Comparison of ENCODE assay signal across 8 mouse cellular contexts in the genomic region with DNA sequence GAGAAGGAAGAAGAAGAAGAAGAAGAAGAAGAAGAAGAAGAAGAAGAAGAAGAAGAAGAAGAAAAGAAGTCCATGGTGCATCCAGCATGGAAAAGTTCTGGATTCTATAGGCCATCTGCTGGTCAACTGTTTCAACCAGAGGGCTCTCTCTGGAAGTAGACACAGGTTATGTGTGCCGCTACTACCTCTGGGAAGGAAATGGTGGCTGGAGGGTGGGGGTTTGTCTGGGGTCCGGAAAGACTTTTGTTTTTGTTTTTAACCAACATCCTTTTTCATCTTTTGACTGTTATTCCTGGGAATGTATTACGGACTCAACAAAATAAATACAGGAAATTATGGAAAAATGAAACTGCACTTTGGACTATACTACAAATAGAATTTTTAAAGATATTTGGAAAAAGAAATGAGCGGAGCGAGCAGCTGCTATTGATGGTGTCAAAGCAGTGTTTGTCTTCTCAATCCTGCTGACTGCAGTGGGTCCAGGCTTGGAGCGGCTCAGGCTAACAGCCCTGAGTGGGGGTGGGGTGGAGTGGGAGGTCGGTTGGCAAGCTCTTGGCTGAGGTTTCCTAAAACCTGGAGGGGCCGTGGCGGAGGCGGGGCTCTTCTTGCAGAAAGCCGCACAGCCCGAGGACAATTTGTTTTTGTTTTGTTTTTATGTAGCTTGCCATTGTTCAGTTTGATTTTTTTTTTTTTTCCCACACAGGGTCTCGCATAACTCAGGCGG. TPM values are rescaled to one million over a fixed set of nuclear protein-coding genes. Genes with fewer than 3 reads are reported as not detected.
DNase-seq lines count a peak whose midpoint lies in the region; ATAC-seq and TF ChIP-seq lines count a peak whose summit lies in the region.

No protein-coding gene starts in this region.

- H3K4me2 ChIP-seq in forebrain, embryonic 12.5 days = peak overlapping the region; percentile 45
- H3K4me2 ChIP-seq in intestine, embryonic 16.5 days (ENCODE audit: low read depth, low read length) = peak overlapping the region; percentile 46
- peak overlapping the region; percentile 62 for H3K4me2 ChIP-seq in liver, embryonic 14.5 days (ENCODE audit: low read depth)

- no peaks in the 10 kb centered on the region for H3K9me3 ChIP-seq in erythroblast, embryonic 14.5 days (ENCODE audit: control insufficient read depth, low read length)
- no peaks in the 10 kb centered on the region for H3K9me3 ChIP-seq in ES-Bruce4 (replicated peaks; ENCODE audit: control insufficient read depth, insufficient read depth, low read length, poor library complexity, severe bottlenecking)
- H3K9me3 ChIP-seq in forebrain, embryonic 12.5 days = no peaks in the 10 kb centered on the region
- H3K9me3 ChIP-seq in intestine, embryonic 16.5 days (ENCODE audit: control insufficient read depth, low read length) = no peaks in the 10 kb centered on the region
- H3K9me3 ChIP-seq in liver, embryonic 14.5 days (ENCODE audit: control insufficient read depth, low read length) = no peaks in the 10 kb centered on the region

- TF ChIP-seq EP300 in ES-Bruce4 (IDR thresholded peaks at IDR 0.05; ENCODE audit: insufficient read depth, low read depth, low read length) = 0 out of 2 replicates have a peak, but pooled peaks have one; percentile 5
- no peak for TF ChIP-seq EP300 in liver, embryonic 14.5 days (IDR thresholded peaks at IDR 0.05; ENCODE audit: low read depth)

- TF ChIP-seq CTCF in ES-Bruce4 (IDR thresholded peaks at IDR 0.05; ENCODE audit: low read depth, low read length) = no peak
- TF ChIP-seq CTCF in liver, embryonic 14.5 days (IDR thresholded peaks at IDR 0.05; ENCODE audit: low read depth) = no peak

- peaks cover 77% of the 10 kb centered on the region for H3K27me3 ChIP-seq in erythroblast, embryonic 14.5 days (ENCODE audit: control insufficient read depth)
- no peaks in the 10 kb centered on the region for H3K27me3 ChIP-seq in ES-Bruce4 (ENCODE audit: control insufficient read depth, insufficient read depth, low read length, poor library complexity, severe bottlenecking)
- H3K27me3 ChIP-seq in forebrain, embryonic 12.5 days = peaks cover 25% of the 10 kb centered on the region
- H3K27me3 ChIP-seq in intestine, embryonic 16.5 days (replicated peaks; ENCODE audit: control insufficient read depth, insufficient read depth, low read length) = no peaks in the 10 kb centered on the region
- peaks cover 19% of the 10 kb centered on the region for H3K27me3 ChIP-seq in liver, embryonic 14.5 days (ENCODE audit: control insufficient read depth, insufficient read depth, low read length)

- peak overlapping the region; percentile 96 for H3K27ac ChIP-seq in ES-Bruce4 (ENCODE audit: insufficient read depth, low read length)
- no peak overlapping the region for H3K27ac ChIP-seq in forebrain, embryonic 12.5 days
- 0 out of 2 replicates have a peak overlapping the region, but pooled peaks have one; percentile 27 for H3K27ac ChIP-seq in intestine, embryonic 16.5 days (ENCODE audit: low read length)
- no peak overlapping the region for H3K27ac ChIP-seq in liver, embryonic 14.5 days

- H3K9ac ChIP-seq in ES-Bruce4 (ENCODE audit: low read depth, poor library complexity, severe bottlenecking) = peak overlapping the region; percentile 85
- 0 out of 2 replicates have a peak overlapping the region, but pooled peaks have one; percentile 34 for H3K9ac ChIP-seq in forebrain, embryonic 12.5 days
- H3K9ac ChIP-seq in intestine, embryonic 16.5 days (ENCODE audit: low read depth, low read length) = peak overlapping the region; percentile 39
- H3K9ac ChIP-seq in liver, embryonic 14.5 days (replicated peaks) = no peak overlapping the region

- no peaks in the 10 kb centered on the region for H3K36me3 ChIP-seq in erythroblast, embryonic 14.5 days (ENCODE audit: control insufficient read depth)
- peaks cover 2% of the 10 kb centered on the region for H3K36me3 ChIP-seq in ES-Bruce4 (ENCODE audit: control insufficient read depth, insufficient read depth, low read length, poor library complexity, severe bottlenecking)
- H3K36me3 ChIP-seq in forebrain, embryonic 12.5 days (replicated peaks) = no peaks in the 10 kb centered on the region
- H3K36me3 ChIP-seq in intestine, embryonic 16.5 days (ENCODE audit: control insufficient read depth, insufficient read depth, low read length) = no peaks in the 10 kb centered on the region
- no peaks in the 10 kb centered on the region for H3K36me3 ChIP-seq in liver, embryonic 14.5 days (replicated peaks; ENCODE audit: control insufficient read depth, insufficient read depth, low read depth)

- peaks cover 22% of the 10 kb centered on the region for H3K4me1 ChIP-seq in erythroblast, embryonic 14.5 days (ENCODE audit: control insufficient read depth)
- H3K4me1 ChIP-seq in ES-Bruce4 (ENCODE audit: control insufficient read depth, insufficient read depth, low read length) = peaks cover 9% of the 10 kb centered on the region
- H3K4me1 ChIP-seq in forebrain, embryonic 12.5 days = peaks cover 34% of the 10 kb centered on the region
- peaks cover 28% of the 10 kb centered on the region for H3K4me1 ChIP-seq in intestine, embryonic 16.5 days (ENCODE audit: control insufficient read depth, insufficient read depth, low read length)
- peaks cover 0 to 15% of the 10 kb centered on the region in 2 experiments; a peak in 2 of 4 replicates for H3K4me1 ChIP-seq in liver, embryonic 14.5 days (replicated peaks; ENCODE audit: control insufficient read depth in 2 of 2, insufficient read depth in 2 of 2, low read length in 1 of 2)

- no peak for ATAC-seq in erythroblast, adult 5-6 weeks (replicated peaks; ENCODE audit: low FRiP score, poor library complexity, severe bottlenecking)
- ATAC-seq in forebrain, embryonic 12.5 days (ENCODE audit: low FRiP score) = no peak
- no peak for ATAC-seq in intestine, embryonic 16.5 days
- no peak for ATAC-seq in liver, embryonic 14.5 days (ENCODE audit: insufficient read depth)

- no peak for DNase-seq in liver, embryonic 14.5 days (ENCODE audit: low read depth in 3 of 3, low spot score in 3 of 3)
- peak; percentile 64 for DNase-seq in retina, postnatal 1 day
- DNase-seq in B cell, adult 2 months = no peak

- no peak for TF ChIP-seq POLR2A in ES-Bruce4 (IDR thresholded peaks at IDR 0.05; ENCODE audit: insufficient read depth, low read length)

- H3K4me3 ChIP-seq in erythroblast, embryonic 14.5 days (replicated peaks) = peak overlapping the region; percentile 30
- H3K4me3 ChIP-seq in ES-Bruce4 (ENCODE audit: low read depth, low read length) = peak overlapping the region; percentile 75
- 0 out of 2 replicates have a peak overlapping the region, but pooled peaks have one; percentile 5 for H3K4me3 ChIP-seq in forebrain, embryonic 12.5 days (replicated peaks)
- peak overlapping the region; percentile 33 for H3K4me3 ChIP-seq in intestine, embryonic 16.5 days (ENCODE audit: low read length)
- peak overlapping the region; percentile 27 to 50; a peak in 3 of 4 replicates for H3K4me3 ChIP-seq in liver, embryonic 14.5 days (ENCODE audit: insufficient read depth in 1 of 2, low read depth in 2 of 2, low read length in 2 of 2)

- WGBS in forebrain, embryonic 12.5 days = 22% methylated on average over 14 of the region's 14 CpGs
- WGBS in intestine, embryonic 16.5 days = 23% methylated on average over 14 of the region's 14 CpGs
- 13% methylated on average over 14 of the region's 14 CpGs for WGBS in liver, embryonic 14.5 days (ENCODE audit: insufficient replicate concordance)

RNA-seq across cellular contexts. Expression of a gene that starts 12.8 kb away (rescaled TPM):
- 5.0 and 6.4 TPM in 2 replicates for polyA plus RNA-seq in erythroblast, embryonic 14.5 days (2012)
- 0.63 and 4.6 TPM in 2 replicates for total RNA-seq in erythroblast, adult 5-6 weeks (2015; ENCODE audit: low replicate concordance)
- 0.34 and 0.42 TPM in 2 replicates for total RNA-seq in erythroblast, adult 5-6 weeks (2017; ENCODE audit: low replicate concordance)
- 171 and 178 TPM in 2 replicates for polyA plus RNA-seq in ES-Bruce4 (2011; ENCODE audit: insufficient read depth, insufficient read length, low read depth, missing spikeins)
- 29.6 and 34.0 TPM in 2 replicates for polyA plus RNA-seq in forebrain, embryonic 12.5 days (2016; fragmentation: Nextera tagmentation; extraction: Ambion mirVana)
- 107 and 114 TPM in 2 replicates for polyA plus RNA-seq in intestine, embryonic 16.5 days (2015; fragmentation: Nextera tagmentation; extraction: Ambion mirVana)
- polyA plus RNA-seq in liver, embryonic 14.5 days (2012; rRNA removed) = 2.6 and 3.0 TPM in 2 replicates
- polyA plus RNA-seq in liver, embryonic 14.5 days (2014; fragmentation: Nextera tagmentation; extraction: Ambion mirVana) = 6.5 and 7.0 TPM in 2 replicates

RNA-seq across cellular contexts. Expression of a gene that starts 36.0 kb away (rescaled TPM):
- 0.16 and 0.38 TPM in 2 replicates for polyA plus RNA-seq in erythroblast, embryonic 14.5 days (2012)
- total RNA-seq in erythroblast, adult 5-6 weeks (2015; ENCODE audit: low replicate concordance) = 34.8 and 43.7 TPM in 2 replicates
- total RNA-seq in erythroblast, adult 5-6 weeks (2017; ENCODE audit: low replicate concordance) = 31.5 and 38.7 TPM in 2 replicates
- polyA plus RNA-seq in ES-Bruce4 (2011; ENCODE audit: insufficient read depth, insufficient read length, low read depth, missing spikeins) = not detected in 2 replicates
- polyA plus RNA-seq in forebrain, embryonic 12.5 days (2016; fragmentation: Nextera tagmentation; extraction: Ambion mirVana) = 0.09 TPM in 1 of 2 replicates, not detected in the other
- polyA plus RNA-seq in intestine, embryonic 16.5 days (2015; fragmentation: Nextera tagmentation; extraction: Ambion mirVana) = 0.34 and 0.70 TPM in 2 replicates
- 11.5 and 12.8 TPM in 2 replicates for polyA plus RNA-seq in liver, embryonic 14.5 days (2012; rRNA removed)
- polyA plus RNA-seq in liver, embryonic 14.5 days (2014; fragmentation: Nextera tagmentation; extraction: Ambion mirVana) = 3.7 and 4.1 TPM in 2 replicates

RNA-seq across cellular contexts. Expression of a gene that starts 45.5 kb away (rescaled TPM):
- polyA plus RNA-seq in erythroblast, embryonic 14.5 days (2012) = 3.2 and 16.8 TPM in 2 replicates
- 154 and 174 TPM in 2 replicates for total RNA-seq in erythroblast, adult 5-6 weeks (2015; ENCODE audit: low replicate concordance)
- total RNA-seq in erythroblast, adult 5-6 weeks (2017; ENCODE audit: low replicate concordance) = 208 and 211 TPM in 2 replicates
- 541 and 557 TPM in 2 replicates for polyA plus RNA-seq in ES-Bruce4 (2011; ENCODE audit: insufficient read depth, insufficient read length, low read depth, missing spikeins)
- polyA plus RNA-seq in forebrain, embryonic 12.5 days (2016; fragmentation: Nextera tagmentation; extraction: Ambion mirVana) = 852 and 860 TPM in 2 replicates
- polyA plus RNA-seq in intestine, embryonic 16.5 days (2015; fragmentation: Nextera tagmentation; extraction: Ambion mirVana) = 393 and 451 TPM in 2 replicates
- 91.1 and 123 TPM in 2 replicates for polyA plus RNA-seq in liver, embryonic 14.5 days (2012; rRNA removed)
- 269 and 272 TPM in 2 replicates for polyA plus RNA-seq in liver, embryonic 14.5 days (2014; fragmentation: Nextera tagmentation; extraction: Ambion mirVana)

Comparison
In these comparisons a context has a peak if more than half of its experiments do, and no peak if none do; other contexts are left out.
1. H3K4me3 ChIP-seq: peak in every context shown above with its lines; median percentile 75 in ES-Bruce4; 38 in liver, embryonic 14.5 days; 33 in intestine, embryonic 16.5 days; 30 in erythroblast, embryonic 14.5 days; 5 in forebrain, embryonic 12.5 days.
2. H3K27ac ChIP-seq: peak in ES-Bruce4 (single experiment) and intestine, embryonic 16.5 days (single experiment); none in forebrain, embryonic 12.5 days (single experiment) and liver, embryonic 14.5 days (single experiment).
3. Peak in every context shown above with its lines, with median percentiles within 50 percentile points of each other: H3K4me2 ChIP-seq.